Mouse (Mus musculus): Measurements from ENCODE around the gene Nr6a1. TPM values are rescaled to one million over a fixed set of nuclear protein-coding genes. Genes with fewer than 3 reads are reported as not detected.
A peak's percentile ranks its signal among the peaks of the same experiment; 100 is the strongest.

Nr6a1 gene
- total RNA-seq, 2 experiments from 2014 or later: 5.3 to 8.0 TPM

DNA sequence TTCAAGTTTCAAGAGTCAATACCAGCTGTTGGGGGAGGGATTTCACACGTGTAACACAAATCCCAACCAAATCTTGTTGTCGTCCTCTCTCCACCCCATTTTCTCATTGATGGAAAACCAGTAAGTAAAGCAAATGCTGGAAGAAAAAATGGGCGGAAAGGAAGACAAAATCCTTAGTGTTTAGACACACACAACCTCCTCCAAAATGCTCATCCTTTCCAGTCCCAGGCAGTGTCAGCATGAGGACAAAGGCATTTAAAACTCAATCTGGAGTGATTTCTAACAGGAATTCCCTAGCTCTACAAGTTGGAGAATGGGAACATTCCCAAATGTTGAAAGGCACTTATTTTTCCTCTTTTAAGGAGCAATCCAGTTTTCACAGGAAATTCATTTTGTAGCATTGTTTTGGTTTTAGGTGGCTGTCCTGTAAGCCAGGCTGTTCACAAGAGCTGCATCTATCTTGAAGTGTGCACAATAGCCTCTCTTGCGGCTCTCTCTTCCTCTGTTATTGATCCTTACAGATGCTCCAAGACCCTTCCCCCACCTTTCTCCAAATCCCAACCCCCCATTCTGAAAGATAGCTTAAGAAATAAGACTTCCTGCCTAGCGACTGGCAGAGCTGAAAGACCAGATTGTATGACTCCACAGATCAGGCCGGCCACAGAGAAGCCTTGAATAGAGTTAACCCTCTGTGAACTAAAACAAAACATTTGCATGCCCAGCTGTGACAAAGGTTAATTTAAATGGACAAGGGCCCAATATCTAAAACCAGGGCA, 145.4 kb downstream of the Nr6a1 start:
- DNase-seq: no peak

DNA sequence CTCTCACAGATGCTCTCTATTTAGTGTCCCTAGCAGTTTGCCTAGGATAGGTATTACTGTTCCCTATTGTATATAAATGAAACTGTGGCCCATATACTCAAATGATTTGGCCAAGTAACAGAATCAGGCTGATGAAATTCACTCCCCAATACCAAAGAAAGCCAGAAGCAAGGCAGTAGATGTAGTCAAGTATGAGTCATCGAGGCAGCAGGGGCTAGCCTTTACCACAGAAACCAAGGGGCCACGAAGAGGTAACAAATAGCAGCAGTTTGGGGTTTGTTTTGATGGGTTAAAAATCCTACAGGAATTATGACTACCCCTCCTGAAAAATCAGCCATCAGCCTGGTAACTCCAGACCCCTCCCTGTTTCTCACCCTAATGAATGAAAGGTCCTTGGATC, 147.5 kb downstream of the Nr6a1 start:
- no peak for DNase-seq

DNA sequence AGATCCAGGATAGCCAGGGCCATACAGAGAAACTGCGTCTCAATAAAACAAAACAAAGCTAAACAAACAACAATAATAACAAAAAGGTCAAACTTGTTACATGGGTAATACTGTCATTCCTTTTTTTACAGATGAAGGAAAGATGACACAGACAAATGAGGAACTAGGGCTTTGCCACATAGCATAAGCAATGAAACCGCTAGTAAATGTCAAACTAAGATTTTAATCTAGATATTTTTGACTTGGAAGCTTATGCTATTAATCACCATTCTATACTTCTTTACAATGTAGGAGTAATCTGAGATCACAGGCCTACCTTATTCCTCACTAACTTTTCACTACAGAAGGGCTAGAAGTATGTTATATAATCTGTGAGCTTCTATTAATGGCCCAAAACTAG, 150.2 kb downstream of the Nr6a1 start:
- DNase-seq: no peak

DNA sequence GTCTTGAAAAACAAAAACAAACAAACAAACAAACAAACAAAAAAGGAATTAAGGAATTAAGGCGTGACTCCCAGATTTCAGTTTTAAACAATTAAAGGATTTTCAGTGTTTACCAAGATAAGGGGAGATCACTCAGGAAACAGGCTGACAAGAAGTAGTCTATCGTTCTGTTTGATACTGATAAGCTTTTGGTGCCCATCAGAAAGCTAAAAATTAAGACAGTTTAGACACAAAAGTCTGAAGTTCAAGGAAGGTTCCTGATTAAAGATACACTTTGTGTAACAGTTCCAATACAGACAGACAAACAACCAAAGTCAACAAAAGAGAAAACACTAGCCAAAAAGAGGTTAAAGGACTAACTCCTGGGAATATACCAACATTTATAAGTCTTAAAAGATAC, 152.6 kb downstream of the Nr6a1 start:
- no peak for DNase-seq

DNA sequence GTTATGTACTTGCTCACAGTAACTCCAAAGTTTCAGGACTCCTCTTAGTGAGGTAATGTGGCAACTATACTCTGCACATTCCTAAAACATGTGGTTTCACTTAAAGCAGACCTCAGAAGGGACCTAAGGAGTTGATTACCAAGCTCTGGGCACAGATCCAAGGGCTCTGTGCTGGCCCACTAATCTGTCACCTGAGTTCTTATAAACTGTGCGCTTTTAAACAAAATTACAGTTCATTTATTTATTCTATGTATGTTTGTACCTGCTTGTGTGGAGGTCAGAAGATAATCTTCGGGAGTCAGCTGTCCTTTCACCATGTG, 156.1 kb downstream of the Nr6a1 start:
- DNase-seq: no peak

DNA sequence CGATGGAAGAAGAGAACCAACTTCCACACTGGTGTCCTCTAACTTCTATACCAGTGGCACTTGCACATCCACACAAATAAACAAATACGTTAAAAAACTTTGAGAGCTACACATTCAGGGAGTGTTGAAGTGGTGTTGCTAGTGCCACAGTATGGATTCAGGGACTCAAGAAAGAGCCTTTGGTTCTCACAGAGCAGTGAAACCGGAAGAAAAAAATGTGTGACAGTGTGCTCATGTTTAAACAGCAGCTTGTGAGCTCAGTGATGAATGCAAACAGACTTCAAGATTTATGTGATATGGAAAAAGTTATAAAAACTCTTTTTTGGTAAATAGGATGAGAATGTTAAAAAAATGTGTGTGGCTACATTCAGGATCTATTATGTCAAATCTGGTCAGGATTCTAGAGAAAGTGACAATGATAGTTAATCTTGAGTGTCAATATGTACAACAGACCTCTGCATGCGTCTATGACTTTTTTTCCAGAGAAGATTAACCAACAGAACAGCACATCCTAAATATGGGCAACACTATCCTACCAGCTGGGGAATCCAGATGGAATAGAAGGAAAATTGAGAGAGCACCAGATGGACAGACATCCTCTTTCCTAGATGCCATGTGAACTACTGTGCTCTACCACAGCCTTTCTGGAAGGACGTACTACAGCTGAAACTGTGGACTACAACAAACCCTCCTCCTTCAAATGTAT, 156.6 kb downstream of the Nr6a1 start:
- DNase-seq: peak; percentile 16 to 33

DNA sequence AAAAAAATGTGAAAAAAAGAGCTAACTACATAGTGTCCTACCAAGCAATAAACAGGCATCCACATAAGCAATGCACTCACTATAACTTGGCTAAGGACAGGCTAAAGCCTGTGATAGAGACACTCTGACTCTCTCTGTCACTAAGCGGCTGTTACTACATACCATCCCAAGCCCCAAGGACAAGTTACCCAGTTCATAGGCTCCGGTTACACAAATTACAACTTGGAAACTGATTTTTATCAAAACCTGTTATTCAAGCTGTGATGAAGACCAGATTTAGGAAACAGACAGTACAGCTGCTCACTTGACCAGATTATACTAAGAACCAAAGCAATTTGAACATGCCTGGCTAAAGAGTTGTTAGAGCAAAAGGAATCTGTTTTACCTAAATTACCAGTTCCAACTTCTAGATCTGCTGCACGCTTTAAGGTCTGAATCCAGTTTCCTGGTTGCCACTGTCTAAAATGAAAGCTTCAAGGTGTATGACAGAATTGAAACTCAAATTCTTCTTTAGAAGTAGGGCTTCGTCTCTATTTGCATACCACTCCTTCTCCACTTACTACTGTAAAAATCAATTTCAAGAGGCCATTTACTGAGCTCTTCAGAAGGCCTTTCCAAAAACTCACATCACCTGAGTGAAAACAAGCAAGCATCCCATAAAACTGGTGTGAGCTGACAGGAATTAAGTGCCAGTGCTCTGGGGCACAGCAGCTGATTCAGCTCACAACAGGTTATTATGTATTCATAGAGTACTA, 160.1 kb downstream of the Nr6a1 start:
- DNase-seq: no peak

DNA sequence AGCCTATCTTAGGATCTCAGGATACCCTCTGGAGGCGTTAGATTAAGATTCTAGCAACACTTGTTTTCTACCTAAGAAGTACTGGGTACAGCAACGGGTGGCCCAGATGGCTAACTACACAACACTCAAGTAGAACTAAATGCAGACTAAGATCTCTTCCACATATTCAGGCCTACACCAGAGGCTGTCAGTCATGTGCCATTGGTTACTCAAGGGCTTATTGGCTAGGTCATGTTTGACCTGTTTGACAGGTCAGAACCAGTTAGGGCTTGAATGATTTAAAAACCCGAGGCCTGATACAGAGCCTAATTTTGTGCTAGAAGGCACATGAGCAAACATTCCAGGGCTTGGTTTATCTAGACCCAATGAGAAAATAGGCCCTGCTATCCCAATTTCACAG, 187.6 kb downstream of the Nr6a1 start:
- DNase-seq: no peak

DNA sequence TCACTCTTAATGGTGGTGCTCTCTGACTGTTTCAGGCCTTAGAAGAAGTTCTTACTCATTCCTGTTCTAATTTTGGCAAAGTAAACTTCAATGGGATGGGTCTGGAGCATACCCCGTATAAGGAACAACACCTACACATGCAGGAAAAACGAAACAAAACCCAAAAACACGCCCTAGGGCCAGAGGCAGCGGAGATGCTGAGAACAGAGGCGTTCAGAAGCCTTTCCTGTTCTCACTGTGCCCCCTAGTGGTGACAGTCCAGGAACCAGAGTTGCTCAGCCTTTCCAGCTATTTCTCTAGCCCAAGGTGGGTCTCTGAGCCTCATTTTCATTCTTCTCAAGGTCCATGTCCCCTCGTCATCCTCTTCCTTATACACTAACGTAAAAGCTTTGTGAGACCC, 188.1 kb downstream of the Nr6a1 start:
- peak; percentile 58 to 70 for DNase-seq

DNA sequence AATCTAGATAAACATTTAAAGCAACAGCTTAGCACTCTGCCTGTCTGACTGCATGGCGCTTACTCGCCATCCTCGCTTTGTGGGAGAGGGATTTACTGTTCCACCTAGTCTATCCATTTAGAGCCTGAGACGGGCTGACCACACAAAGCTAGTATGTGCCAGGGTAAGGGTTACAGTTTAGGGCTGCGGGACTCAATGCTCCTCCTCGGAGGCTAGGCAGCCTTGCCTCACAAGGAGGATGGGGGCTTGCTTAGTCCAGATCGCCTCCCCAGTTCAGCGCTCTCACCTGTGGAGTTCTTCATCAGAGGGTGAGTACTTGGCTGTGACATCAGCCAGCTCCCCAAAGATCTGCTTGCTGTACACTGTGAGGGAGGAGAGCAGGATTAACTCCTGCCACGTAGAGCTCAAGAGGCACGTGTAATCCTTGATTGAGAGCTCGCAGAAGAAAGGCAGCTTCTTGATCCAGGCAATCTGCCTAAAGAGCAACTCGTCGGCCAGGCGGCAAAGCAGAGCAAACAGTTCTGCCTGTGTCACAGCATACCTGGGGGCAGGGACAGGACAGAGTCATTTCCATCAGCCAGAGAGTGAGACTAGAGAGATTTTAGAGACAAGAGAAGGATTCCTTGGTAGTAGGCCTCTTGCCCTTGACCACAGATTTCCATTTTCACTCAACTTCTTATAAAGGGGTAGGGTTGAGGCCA, 188.7 kb downstream of the Nr6a1 start:
- DNase-seq: no peak

DNA sequence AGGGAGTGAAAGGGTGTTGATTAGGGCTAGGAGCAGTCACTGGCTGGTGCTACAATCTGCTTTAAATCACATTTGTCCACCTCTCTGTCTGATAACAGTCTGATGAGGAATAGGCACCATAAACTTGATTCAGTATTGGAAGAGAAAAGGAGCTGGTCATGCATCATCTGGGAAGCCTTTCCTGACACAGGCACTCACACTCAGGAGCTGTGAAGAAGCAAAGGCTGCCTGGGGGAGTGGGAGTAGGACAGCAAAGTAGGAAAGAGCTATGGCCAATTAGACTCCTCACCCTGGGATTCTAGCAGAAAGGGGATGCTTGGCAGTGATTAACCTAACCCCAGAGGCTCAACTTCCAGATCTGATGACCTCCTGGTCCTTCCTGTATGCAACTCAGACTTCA, 191.7 kb downstream of the Nr6a1 start:
- no peak for DNase-seq

DNA sequence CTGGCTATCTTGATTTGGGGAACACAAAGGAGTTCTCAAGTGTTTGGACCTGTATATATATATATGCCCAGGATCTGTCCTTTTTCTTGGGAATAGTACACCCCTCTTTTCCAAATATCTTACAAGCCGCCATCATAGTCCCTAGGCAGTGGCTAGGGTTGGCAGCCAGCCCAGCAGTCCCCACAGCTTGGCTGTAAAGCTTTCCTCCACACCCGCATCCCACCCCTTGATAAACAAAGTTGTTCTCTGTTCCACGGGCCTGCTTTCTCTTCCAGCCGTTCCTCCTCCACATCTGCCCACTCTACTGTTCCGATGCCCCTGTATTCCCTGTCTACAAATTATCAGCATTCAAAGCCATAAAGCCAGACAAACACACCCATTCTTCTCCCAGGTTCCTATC, 192.8 kb downstream of the Nr6a1 start:
- DNase-seq: no peak

DNA sequence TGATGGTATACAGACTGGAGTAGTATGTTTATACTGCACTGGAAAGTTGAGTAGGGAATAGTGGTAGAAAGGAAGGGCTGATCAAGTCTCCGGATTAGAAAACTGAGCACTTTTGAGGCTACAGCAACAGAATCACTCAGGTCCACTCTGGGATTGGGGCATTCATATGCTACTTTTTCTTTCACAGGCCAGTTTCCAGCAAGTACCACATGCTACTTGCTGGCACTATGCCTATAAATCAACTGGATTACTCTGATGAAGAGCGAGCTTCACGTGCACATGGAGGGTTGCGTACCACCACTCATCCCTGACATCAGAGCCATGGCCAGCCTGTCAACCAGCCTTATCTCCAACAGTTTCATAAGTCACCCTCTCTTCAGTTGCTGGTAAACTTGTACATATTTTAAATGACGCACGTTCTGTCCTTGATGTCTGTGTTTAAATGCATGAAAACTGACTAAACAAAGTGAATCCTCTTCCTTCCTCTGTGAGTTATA, 197.1 kb downstream of the Nr6a1 start:
- DNase-seq: no peak

DNA sequence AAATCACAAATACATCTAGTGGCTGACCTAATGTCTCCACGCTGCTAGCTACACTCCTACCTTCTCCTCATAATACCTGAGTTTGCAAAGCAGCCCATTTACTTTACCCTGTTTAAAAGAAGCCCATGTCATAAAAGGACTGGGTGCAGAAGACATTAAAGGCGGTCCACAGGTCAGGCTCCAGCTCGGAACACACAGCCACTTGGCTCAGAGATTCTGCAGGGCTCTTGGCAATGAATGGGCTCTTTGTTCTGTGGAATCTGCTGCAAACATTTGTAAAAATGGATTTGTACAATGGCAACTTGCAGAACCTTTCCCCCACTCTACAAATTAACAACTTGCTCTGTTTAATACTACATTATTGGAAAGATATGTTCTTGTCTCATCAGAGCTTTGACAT, 202.1 kb downstream of the Nr6a1 start:
- no peak for DNase-seq

DNA sequence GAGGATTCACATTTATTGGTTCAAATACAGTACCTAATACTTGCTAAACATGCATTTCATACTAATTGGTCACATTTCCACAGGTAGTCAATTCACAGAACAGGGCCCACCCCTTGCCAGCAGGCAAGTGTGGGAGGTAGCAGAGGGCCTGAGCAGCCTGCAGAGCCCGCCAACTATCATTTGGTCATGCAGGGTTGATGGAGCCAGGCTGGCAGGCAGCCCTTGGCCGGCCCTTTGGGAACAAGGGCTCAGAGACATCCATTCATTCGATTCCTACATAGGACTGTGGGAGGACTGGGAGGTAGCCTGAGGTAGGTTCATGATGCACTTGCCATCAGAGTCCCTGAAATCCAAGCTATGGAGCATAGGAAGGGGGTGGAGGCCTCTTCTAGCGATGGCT, 204.1 kb downstream of the Nr6a1 start:
- peak in 1 of 2 experiments; percentile 5 for DNase-seq

DNA sequence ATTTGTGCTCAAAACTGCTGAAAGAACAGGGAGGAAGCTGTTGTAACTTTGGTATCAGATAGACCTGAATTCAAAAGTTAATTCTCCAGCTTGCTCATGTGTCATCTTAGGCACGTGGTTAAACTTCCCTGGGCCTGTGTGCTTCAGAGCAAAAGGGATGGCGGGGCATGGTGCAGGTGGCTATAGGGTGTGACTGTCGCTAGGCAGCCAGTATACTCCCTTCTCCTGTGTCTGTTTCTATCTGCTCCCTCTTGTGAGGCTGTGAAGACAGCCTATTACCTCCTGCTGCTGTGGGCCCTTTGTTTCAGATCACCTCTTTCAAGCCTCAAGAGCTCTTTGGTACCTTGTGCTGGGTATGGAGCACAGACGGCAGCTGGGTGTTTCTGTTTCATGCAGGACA, 205.4 kb downstream of the Nr6a1 start:
- no peak for DNase-seq

DNA sequence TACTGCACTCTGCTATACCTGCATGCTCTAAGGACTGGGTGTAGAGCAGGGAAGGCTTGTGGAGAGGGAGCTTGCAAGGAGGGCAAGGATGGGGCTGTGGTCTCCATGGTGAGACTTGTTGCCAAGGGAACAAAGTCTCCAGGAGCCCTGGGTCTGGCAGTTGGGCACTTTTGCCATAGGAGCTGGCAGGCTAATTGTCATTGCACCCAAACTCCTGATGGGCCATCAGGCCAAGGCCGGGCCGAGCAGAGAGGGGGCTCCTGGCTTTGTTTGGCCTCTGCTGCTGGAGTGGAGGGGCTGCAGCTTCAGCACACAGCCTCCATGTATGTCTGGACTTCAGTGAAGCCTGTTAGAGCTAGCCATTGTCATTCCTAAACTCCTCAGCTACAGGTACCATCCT, 206.8 kb downstream of the Nr6a1 start:
- no peak for DNase-seq

DNA sequence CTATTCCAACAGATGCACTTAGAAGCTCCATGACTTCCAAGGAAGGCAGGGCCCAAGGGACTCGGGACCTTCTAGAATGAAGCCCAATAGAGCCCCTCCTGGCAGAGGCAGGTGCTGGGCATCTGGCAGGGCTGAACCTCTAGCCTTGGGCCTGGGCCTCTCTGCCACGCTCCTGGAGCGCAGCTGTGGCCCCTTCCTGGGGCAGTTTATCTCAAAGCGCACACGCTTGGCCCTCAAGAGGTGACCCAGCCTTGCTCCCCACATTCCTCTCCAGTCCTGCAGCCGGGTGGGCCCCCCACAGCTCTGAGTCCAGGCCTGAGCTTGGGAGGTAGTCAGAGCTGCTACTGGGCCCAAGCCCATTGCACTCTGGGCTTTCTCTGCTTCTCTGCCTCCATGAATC, 208.1 kb downstream of the Nr6a1 start:
- DNase-seq: no peak

DNA sequence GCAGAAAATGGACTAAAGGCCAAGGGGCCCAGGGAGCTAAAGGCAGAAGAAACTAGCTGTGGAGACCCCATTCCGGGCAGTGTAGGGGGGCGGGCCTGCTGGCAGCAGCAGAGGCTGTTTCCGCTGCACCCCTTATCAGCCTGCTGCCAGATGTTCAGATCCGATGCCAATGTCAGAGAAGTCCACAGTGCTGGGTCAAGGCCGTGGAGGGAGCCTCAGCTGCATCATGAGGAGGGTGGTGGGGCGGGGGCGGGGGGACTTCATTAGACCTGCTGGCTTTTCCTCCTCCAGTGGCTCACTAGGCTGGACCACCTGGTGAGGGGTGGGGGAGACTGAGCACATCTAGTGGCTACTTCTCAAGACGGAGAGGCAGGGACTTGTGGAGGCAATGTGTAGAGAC, 208.8 kb downstream of the Nr6a1 start:
- DNase-seq: no peak

DNA sequence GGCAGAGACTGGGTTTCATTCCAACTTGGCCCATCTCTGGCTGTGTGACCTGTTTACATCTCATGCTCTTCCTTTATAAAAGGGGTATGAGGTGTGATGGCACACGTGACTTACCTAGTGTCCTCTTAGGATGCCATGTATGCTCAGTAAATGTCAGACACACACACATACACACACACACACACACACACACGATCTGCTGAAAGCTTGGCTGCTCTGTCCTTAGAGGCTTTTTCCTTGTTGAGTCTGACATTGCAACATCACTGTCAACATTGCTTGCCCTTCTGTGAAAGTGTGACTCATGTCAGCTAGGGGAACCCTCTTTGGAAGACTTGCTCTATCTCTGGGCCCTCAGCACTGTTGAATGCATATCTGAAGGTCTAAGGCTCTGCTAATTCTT, 210.1 kb downstream of the Nr6a1 start:
- no peak for DNase-seq

DNA sequence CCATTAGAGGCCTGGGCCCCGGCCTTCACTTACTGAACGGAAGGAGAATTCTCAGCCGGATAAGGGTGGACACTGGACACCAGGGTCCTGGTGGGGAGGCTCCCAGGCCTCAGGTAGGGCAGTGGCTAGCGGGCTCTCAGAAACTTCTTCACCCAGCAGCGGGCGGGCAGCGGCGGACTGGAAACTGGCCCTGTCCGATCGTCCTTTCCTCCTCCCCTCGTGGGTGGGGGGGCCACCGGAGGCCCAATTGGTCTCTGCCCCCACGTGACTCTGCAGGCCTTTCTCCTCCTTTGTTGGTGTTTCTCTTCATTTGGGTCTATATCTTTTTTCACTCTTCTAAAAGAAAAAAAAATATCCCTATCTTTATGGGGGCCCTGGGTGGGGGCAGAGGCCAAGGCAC, 213.2 kb downstream of the Nr6a1 start, which contains the start of gene Nr5a1:
TSS of gene Nr5a1 (minus strand) at position 219 of the 400 bp plus-strand sequence.
- DNase-seq: no peak

DNA sequence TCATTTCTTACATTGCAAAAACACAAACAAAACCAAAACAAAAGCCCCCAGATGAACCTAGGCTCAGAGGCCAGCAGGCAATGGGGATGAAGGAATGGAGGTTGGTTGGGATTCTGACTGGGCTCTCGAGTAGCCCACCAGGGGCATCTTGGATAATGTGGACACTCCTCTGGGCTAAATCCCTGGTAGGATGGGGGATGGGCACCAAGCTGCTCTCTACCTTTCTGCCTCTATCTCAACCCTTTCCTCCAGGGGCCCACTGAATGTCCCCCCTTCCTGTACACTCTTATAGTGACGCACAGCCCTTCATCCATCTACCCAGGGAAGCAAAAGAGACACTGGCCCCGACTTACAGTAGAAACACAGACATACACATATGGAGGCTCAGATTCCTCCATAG, 213.9 kb downstream of the Nr6a1 start:
- DNase-seq: no peak

DNA sequence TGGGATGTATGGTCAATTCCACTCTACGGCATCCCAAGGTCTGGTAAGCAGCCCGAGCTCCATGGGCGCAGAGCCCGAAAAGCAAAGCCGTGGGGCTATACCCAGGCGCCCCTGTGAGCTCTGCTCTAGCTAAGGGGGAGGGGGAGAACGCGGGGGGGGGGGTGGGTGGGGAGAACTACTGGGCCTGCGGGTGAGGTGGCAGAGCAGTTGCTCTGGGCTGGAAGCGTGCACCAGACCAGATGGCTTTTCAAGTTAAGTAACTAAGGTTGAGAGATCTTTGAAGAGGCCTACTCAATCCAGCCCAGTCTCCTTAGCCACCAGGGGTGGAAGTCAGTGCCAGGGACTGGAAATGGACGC, 214.7 kb downstream of the Nr6a1 start:
- DNase-seq: no peak

All from layer of hippocampus, postnatal 36 days (tissue).